Comparison of ENCODE assay signal across 12 mouse cellular contexts in the genomic region with DNA sequence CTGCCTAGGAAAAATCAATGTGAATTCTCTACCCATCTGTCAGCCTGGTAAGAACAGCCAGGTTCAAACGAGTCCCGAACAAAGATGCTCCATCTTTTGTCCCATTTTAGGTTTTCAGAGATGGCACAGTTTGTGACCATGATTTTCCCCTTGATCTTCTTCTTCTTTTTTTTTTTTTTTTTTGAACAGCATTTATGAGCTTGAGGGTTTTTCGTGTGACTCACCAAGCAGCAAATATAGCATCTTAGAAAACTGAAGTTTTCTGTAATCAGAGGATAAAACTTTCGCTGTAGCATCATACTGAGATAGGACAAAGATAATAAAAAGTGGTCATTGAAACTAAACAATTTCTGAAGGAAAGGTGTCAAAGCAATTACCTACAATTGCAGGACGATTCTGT.
"Had no signal": no experiment of that assay in that cellular context is flagged by ENCODE, and none has a peak within 500 bp of the region (broad histone marks: within the 10 kb centered on the region; RNA-seq: fewer than 3 reads in every experiment).

No protein-coding gene starts in this region.

- DNase-seq: liver, postnatal 0 days; lung, adult 2 months; lung, postnatal 10 days; lung, postnatal 4 days; midbrain, embryonic 14.5 days; right cerebral cortex, postnatal 14 days; right cerebral cortex, postnatal 4 days; spleen, adult 18-20 months; thymus, adult 18-20 months; thymus, postnatal 14 days; thymus, postnatal 36 days had no signal

- ATAC-seq: liver, postnatal 0 days; midbrain, embryonic 16.5 days had no signal
